Mouse (Mus musculus): ENCODE measurements at regions not wholly inside any gene's neighbourhood (a gene's known extent, or its start where the extent isn't known, plus 50 kb on each side); places are given as distances from the start of the nearest gene placed in this dataset.

DNA sequence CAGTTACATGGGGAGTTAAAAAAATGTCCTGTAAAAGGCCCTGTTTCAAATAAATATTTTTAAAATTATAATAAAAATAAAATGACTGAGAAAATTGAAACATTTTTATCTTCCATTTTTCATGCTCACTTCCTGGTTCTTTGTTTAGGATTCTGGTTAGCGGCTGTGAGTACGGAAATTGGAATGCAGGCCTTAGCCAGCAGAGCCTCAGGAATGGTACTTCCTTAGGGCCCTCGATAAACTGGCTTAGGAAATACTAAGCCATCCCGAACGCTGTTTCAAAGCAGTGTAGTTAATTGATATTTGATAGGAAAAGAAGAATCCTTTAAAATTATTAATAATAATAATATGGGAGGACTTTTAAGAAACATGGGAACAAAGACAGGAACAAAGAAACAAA, 53.4 kb upstream of the Nfe2l3 start:
- Histone ChIP-seq H3K4me1 (ENCODE audit: control insufficient read depth, insufficient read depth, low read length) (no peaks in the 10 kb centered on the region), H3K9me3 (ENCODE audit: control insufficient read depth, low read depth, low read length) (no peaks in the 10 kb centered on the region), H3K9ac (replicated peaks; ENCODE audit: low read depth, low read length) (peak overlapping the region; percentile 63), H3K36me3 (ENCODE audit: control insufficient read depth, insufficient read depth, low read length) (no peaks in the 10 kb centered on the region), H3K27me3 (ENCODE audit: control insufficient read depth, insufficient read depth, low read length) (no peaks in the 10 kb centered on the region), H3K4me3 (ENCODE audit: low read depth, low read length) (peak overlapping the region; percentile 32), H3K27ac (ENCODE audit: low read length) (peak overlapping the region; percentile 85), H3K4me2 (replicated peaks; ENCODE audit: low read depth, low read length) (peak overlapping the region; percentile 52)
- 4% methylated on average over 5 of the region's 5 CpGs for WGBS
- no peak for ATAC-seq (ENCODE audit: insufficient number of reproducible peaks, insufficient read depth, low FRiP score, low read depth)

DNA sequence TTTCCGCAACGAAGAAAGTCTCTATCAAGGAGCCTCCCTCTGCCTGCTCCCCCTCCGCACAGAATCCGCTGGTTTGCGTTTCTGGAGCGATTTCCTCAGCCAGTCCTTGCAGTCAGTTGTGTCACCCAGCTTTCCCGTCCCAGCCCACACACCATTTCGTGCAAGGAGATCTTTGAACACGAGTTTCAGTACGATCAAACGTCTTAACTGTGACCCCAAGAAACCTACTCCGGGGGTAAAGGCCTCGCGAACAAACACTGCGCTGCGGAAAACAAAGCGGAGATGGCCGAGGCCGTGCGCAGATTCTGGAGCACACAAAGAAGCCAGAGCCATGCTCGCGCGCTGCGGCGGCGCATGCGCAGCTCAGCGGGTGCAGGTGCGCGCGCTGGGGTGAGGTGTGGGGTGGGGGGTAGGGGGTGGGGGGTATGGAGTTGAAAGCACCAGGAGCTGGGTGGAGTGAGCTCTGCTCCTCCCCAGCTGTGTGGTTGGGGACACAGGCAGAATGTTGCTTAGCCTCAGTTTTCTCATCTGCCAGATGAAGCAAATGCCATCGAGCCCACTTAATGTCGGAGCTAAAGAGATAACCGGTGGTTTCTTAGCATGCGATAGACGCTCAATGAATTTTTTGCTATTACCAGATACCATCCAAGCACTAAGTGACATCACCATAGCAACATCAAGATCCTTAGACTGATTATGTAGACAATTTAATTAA, 52.8 kb upstream of the Nfe2l3 start:
- WGBS, result 4% methylated on average over 36 of the region's 36 CpGs
- peak overlapping the region; percentile 52 for H3K4me2 ChIP-seq (replicated peaks; ENCODE audit: low read depth, low read length)
- ATAC-seq (ENCODE audit: insufficient number of reproducible peaks, insufficient read depth, low FRiP score, low read depth), result peak; percentile 62
- H3K9ac ChIP-seq (replicated peaks; ENCODE audit: low read depth, low read length), result peak overlapping the region; percentile 63
- peak overlapping the region; percentile 32 for H3K4me3 ChIP-seq (ENCODE audit: low read depth, low read length)
- H3K27ac ChIP-seq (ENCODE audit: low read length), result peak overlapping the region; percentile 85
- H3K4me1 ChIP-seq (ENCODE audit: control insufficient read depth, insufficient read depth, low read length), result no peaks in the 10 kb centered on the region
- H3K27me3 ChIP-seq (ENCODE audit: control insufficient read depth, insufficient read depth, low read length), result no peaks in the 10 kb centered on the region
- H3K9me3 ChIP-seq (ENCODE audit: control insufficient read depth, low read depth, low read length), result no peaks in the 10 kb centered on the region
- no peaks in the 10 kb centered on the region for H3K36me3 ChIP-seq (ENCODE audit: control insufficient read depth, insufficient read depth, low read length)

DNA sequence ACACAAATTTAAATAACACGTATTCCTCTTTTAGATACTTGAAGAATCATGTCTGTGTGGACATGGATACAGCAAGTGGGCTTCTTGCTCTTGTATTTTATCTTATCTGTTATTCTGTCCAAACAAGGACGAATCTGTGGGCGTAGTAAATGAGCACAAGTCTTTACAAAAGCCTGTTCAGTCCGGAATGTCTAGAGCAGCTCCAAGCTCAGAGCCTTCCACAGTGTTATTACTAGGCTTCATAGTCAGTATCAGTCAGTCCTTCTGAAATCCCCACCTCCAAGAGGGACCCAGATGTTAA, 52.2 kb upstream of the Nfe2l3 start:
- no peak for ATAC-seq (ENCODE audit: insufficient number of reproducible peaks, insufficient read depth, low FRiP score, low read depth)

DNA sequence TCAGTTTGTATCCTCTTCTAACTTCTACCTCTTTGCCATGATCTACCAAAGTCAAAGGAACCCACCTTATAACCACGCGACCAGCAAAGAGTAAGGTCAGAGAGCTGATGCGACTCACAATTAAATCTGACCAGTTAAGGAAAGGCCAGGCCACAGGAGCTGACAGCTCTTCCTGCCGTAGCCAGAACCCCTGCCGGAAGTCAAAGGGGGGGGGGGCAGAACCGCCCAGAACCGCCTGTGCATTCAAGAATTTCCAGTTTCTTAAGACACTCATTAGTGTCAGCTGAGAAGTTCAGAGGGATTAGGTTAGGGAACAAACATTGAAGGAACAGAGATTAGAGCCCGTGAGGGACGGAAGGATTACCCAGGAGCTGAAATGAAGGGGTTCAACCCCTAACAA, 51.0 kb upstream of the Nfe2l3 start:
- no peak overlapping the region for H3K4me2 ChIP-seq (replicated peaks; ENCODE audit: low read depth, low read length)
- H3K9ac ChIP-seq (replicated peaks; ENCODE audit: low read depth, low read length), result no peak overlapping the region
- H3K27ac ChIP-seq (ENCODE audit: low read length), result no peak overlapping the region
- H3K4me3 ChIP-seq (ENCODE audit: low read depth, low read length), result no peak overlapping the region
- ATAC-seq (ENCODE audit: insufficient number of reproducible peaks, insufficient read depth, low FRiP score, low read depth), result no peak
- H3K4me1 ChIP-seq (ENCODE audit: control insufficient read depth, insufficient read depth, low read length), result no peaks in the 10 kb centered on the region
- no peaks in the 10 kb centered on the region for H3K27me3 ChIP-seq (ENCODE audit: control insufficient read depth, insufficient read depth, low read length)
- no peaks in the 10 kb centered on the region for H3K9me3 ChIP-seq (ENCODE audit: control insufficient read depth, low read depth, low read length)
- no peaks in the 10 kb centered on the region for H3K36me3 ChIP-seq (ENCODE audit: control insufficient read depth, insufficient read depth, low read length)
- WGBS, result 37% methylated on average over 9 of the region's 9 CpGs

More for the DNA sequence above, 52.2 kb upstream of the Nfe2l3 start:
- no peak overlapping the region for H3K9ac ChIP-seq (replicated peaks; ENCODE audit: low read depth, low read length)
- no peaks in the 10 kb centered on the region for H3K9me3 ChIP-seq (ENCODE audit: control insufficient read depth, low read depth, low read length)
- no peaks in the 10 kb centered on the region for H3K4me1 ChIP-seq (ENCODE audit: control insufficient read depth, insufficient read depth, low read length)
- H3K4me3 ChIP-seq (ENCODE audit: low read depth, low read length), result no peak overlapping the region
- H3K27me3 ChIP-seq (ENCODE audit: control insufficient read depth, insufficient read depth, low read length), result no peaks in the 10 kb centered on the region
- H3K27ac ChIP-seq (ENCODE audit: low read length), result no peak overlapping the region
- WGBS, result 59% methylated on average over 4 of the region's 4 CpGs
- no peaks in the 10 kb centered on the region for H3K36me3 ChIP-seq (ENCODE audit: control insufficient read depth, insufficient read depth, low read length)
- no peak overlapping the region for H3K4me2 ChIP-seq (replicated peaks; ENCODE audit: low read depth, low read length)

MicroRNAs encoded in the stretch of these regions (microRNA counts, 519-probe panel; counts per million panel counts)
- 5,176 counts per million, percentile 95 among the panel's probes with 10 or more counts for microRNA mmu-miR-148a

Small RNAs in the stretch of these regions (microRNA-seq; reads per million reads assigned to microRNA genes)
- gene Mir148a, result 1,397 reads per million, percentile 75 among the genes with 10 or more reads in this experiment

Measured in stomach, embryonic 14.5 days (tissue).